In genomic region chr7:132806286-132806685, GRCm38 (mm10) we compare ENCODE assay signal across 9 mouse cellular contexts. TPM values are rescaled to one million over a fixed set of nuclear protein-coding genes. Genes with fewer than 3 reads are reported as not detected.
A peak's percentile ranks its signal among the peaks of the same experiment; 100 is the strongest.
DNase-seq lines count a peak whose midpoint lies in the region; ATAC-seq lines count a peak whose summit lies in the region.
"Had no signal": no experiment of that assay in that cellular context is flagged by ENCODE, and none has a peak within 500 bp of the region (broad histone marks: within the 10 kb centered on the region; RNA-seq: fewer than 3 reads in every experiment).

No protein-coding gene starts in this region.

- ATAC-seq in limb, embryonic 15.5 days (ENCODE audit: insufficient number of reproducible peaks, low FRiP score, low TSS enrichment, low read depth): no peak
- no peak for ATAC-seq in forebrain, embryonic 16.5 days
- ATAC-seq in hindbrain, embryonic 14.5 days (ENCODE audit: low FRiP score): no peak

- H3K9me3 ChIP-seq in limb, embryonic 15.5 days: no peaks in the 10 kb centered on the region
- no peaks in the 10 kb centered on the region for H3K9me3 ChIP-seq in limb, embryonic 10.5 days (replicated peaks)
- no peaks in the 10 kb centered on the region for H3K9me3 ChIP-seq in forebrain, embryonic 16.5 days (ENCODE audit: control insufficient read depth, low read length)
- no peaks in the 10 kb centered on the region for H3K9me3 ChIP-seq in hindbrain, embryonic 14.5 days (ENCODE audit: control insufficient read depth, low read length)
- H3K9me3 ChIP-seq: megakaryocyte, embryonic 14.5 days had no signal

- no peak overlapping the region for H3K4me2 ChIP-seq in limb, embryonic 15.5 days
- no peak overlapping the region for H3K4me2 ChIP-seq in forebrain, embryonic 16.5 days (ENCODE audit: low read length)
- H3K4me2 ChIP-seq in hindbrain, embryonic 14.5 days (replicated peaks): no peak overlapping the region

- no peaks in the 10 kb centered on the region; the same call in 1 of the 2 replicates for H3K36me3 ChIP-seq in limb, embryonic 15.5 days
- peaks cover 14% of the 10 kb centered on the region for H3K36me3 ChIP-seq in limb, embryonic 10.5 days
- H3K36me3 ChIP-seq in forebrain, embryonic 16.5 days (ENCODE audit: control insufficient read depth, insufficient read depth): no peaks in the 10 kb centered on the region
- no peaks in the 10 kb centered on the region for H3K36me3 ChIP-seq in hindbrain, embryonic 14.5 days (replicated peaks; ENCODE audit: control insufficient read depth, insufficient read depth)

- no peaks in the 10 kb centered on the region for H3K27me3 ChIP-seq in limb, embryonic 15.5 days
- H3K27me3 ChIP-seq in limb, embryonic 10.5 days (ENCODE audit: low read depth, poor library complexity, severe bottlenecking): no peaks in the 10 kb centered on the region
- H3K27me3 ChIP-seq in forebrain, embryonic 16.5 days (replicated peaks; ENCODE audit: control insufficient read depth, insufficient read depth, low read length): no peaks in the 10 kb centered on the region
- no peaks in the 10 kb centered on the region for H3K27me3 ChIP-seq in hindbrain, embryonic 14.5 days (ENCODE audit: control insufficient read depth, insufficient read depth, low read length)
- H3K27me3 ChIP-seq: megakaryocyte, embryonic 14.5 days had no signal

- H3K4me3 ChIP-seq in limb, embryonic 15.5 days: no peak overlapping the region
- no peak overlapping the region for H3K4me3 ChIP-seq in limb, embryonic 10.5 days
- H3K4me3 ChIP-seq in forebrain, embryonic 16.5 days (replicated peaks; ENCODE audit: low read length): no peak overlapping the region
- no peak overlapping the region for H3K4me3 ChIP-seq in hindbrain, embryonic 14.5 days (replicated peaks; ENCODE audit: low read length)

- DNase-seq in limb, embryonic 10.5 days (ENCODE audit: low spot score): no peak
- DNase-seq in cerebellum, adult 18-20 months: peak; percentile 72 to 83
- no peak for DNase-seq in hindbrain, embryonic 14.5 days (ENCODE audit: low spot score)
- no peak for DNase-seq in retina, embryonic 14.5 days (ENCODE audit: low spot score)
- DNase-seq in spleen, adult 12 weeks (ENCODE audit: low spot score): no peak
- DNase-seq in spleen, postnatal 14 days (ENCODE audit: low spot score in 2 of 2): no peak

- 77% methylated on average over 5 of the region's 5 CpGs for WGBS in limb, embryonic 15.5 days
- WGBS in limb, embryonic 10.5 days: 79% methylated on average over 5 of the region's 5 CpGs
- WGBS in forebrain, embryonic 16.5 days: 36% methylated on average over 5 of the region's 5 CpGs
- 50% methylated on average over 5 of the region's 5 CpGs for WGBS in hindbrain, embryonic 14.5 days

- no peak overlapping the region for H3K9ac ChIP-seq in limb, embryonic 15.5 days
- no peak overlapping the region for H3K9ac ChIP-seq in forebrain, embryonic 16.5 days (replicated peaks; ENCODE audit: low read depth, low read length)
- no peak overlapping the region for H3K9ac ChIP-seq in hindbrain, embryonic 14.5 days

- H3K4me1 ChIP-seq in limb, embryonic 15.5 days: peaks cover 83% of the 10 kb centered on the region
- H3K4me1 ChIP-seq in limb, embryonic 10.5 days: peaks cover 78% of the 10 kb centered on the region
- H3K4me1 ChIP-seq in forebrain, embryonic 16.5 days (replicated peaks; ENCODE audit: control insufficient read depth, insufficient read depth, low read length): peaks cover 62% of the 10 kb centered on the region
- H3K4me1 ChIP-seq in hindbrain, embryonic 14.5 days (replicated peaks; ENCODE audit: control insufficient read depth, insufficient read depth, low read length): peaks cover 53% of the 10 kb centered on the region

- H3K27ac ChIP-seq in limb, embryonic 15.5 days: peak overlapping the region; percentile 84
- no peak overlapping the region for H3K27ac ChIP-seq in limb, embryonic 10.5 days
- peak overlapping the region; percentile 60 for H3K27ac ChIP-seq in forebrain, embryonic 16.5 days (ENCODE audit: low read length)
- H3K27ac ChIP-seq in hindbrain, embryonic 14.5 days: peak overlapping the region; percentile 63

RNA-seq across cellular contexts. Expression of gene Fam53b, which starts 7.4 kb away (rescaled TPM):
- polyA plus RNA-seq in limb, embryonic 15.5 days (2015; fragmentation: Nextera tagmentation; extraction: Ambion mirVana): 18.5 and 20.2 TPM in 2 replicates
- 32.7 and 39.1 TPM in 2 replicates for polyA plus RNA-seq in limb, embryonic 10.5 days (2016; fragmentation: Nextera tagmentation; extraction: Ambion mirVana)
- polyA plus RNA-seq in forebrain, embryonic 16.5 days (2015; fragmentation: Nextera tagmentation; extraction: Ambion mirVana): 27.3 and 29.2 TPM in 2 replicates
- polyA plus RNA-seq in hindbrain, embryonic 14.5 days (2014; fragmentation: Nextera tagmentation; extraction: Ambion mirVana): 13.3 and 16.6 TPM in 2 replicates

RNA-seq across cellular contexts. Expression of gene Eef1akmt2, which starts 46.2 kb away (rescaled TPM):
- 63.2 and 65.9 TPM in 2 replicates for polyA plus RNA-seq in limb, embryonic 15.5 days (2015; fragmentation: Nextera tagmentation; extraction: Ambion mirVana)
- polyA plus RNA-seq in limb, embryonic 10.5 days (2016; fragmentation: Nextera tagmentation; extraction: Ambion mirVana): 74.0 and 74.6 TPM in 2 replicates
- polyA plus RNA-seq in forebrain, embryonic 16.5 days (2015; fragmentation: Nextera tagmentation; extraction: Ambion mirVana): 97.0 and 101 TPM in 2 replicates
- polyA plus RNA-seq in hindbrain, embryonic 14.5 days (2014; fragmentation: Nextera tagmentation; extraction: Ambion mirVana): 85.1 and 86.7 TPM in 2 replicates

RNA-seq across cellular contexts. Expression of gene Abraxas2, which starts 52.7 kb away (rescaled TPM):
- 37.5 and 38.5 TPM in 2 replicates for polyA plus RNA-seq in limb, embryonic 15.5 days (2015; fragmentation: Nextera tagmentation; extraction: Ambion mirVana)
- 34.8 and 36.5 TPM in 2 replicates for polyA plus RNA-seq in limb, embryonic 10.5 days (2016; fragmentation: Nextera tagmentation; extraction: Ambion mirVana)
- polyA plus RNA-seq in forebrain, embryonic 16.5 days (2015; fragmentation: Nextera tagmentation; extraction: Ambion mirVana): 38.1 and 43.5 TPM in 2 replicates
- 36.4 and 44.9 TPM in 2 replicates for polyA plus RNA-seq in hindbrain, embryonic 14.5 days (2014; fragmentation: Nextera tagmentation; extraction: Ambion mirVana)

Comparison
In these comparisons a context has a peak if more than half of its experiments do, and no peak if none do; other contexts are left out.
1. DNase-seq: peak in cerebellum, adult 18-20 months (2 of 2); none in limb, embryonic 10.5 days (single experiment), hindbrain, embryonic 14.5 days (single experiment), retina, embryonic 14.5 days (single experiment), spleen, adult 12 weeks (single experiment) and spleen, postnatal 14 days (0 of 2).